Mouse (Mus musculus): ENCODE measurements around the gene Brpf3.
"Not testable (repeated sequence)": the region's sequence is repeated elsewhere in the genome, so short reads cannot be mapped to it uniquely, and the experiment has no call there.

- TF ChIP-seq CTCF (IDR thresholded peaks at IDR 0.05; ENCODE audit: borderline replicate concordance, control insufficient read depth, extremely low read depth, insufficient read depth, low read length, poor library complexity); POLR2A (IDR thresholded peaks at IDR 0.05; ENCODE audit: control insufficient read depth, extremely low read depth, insufficient read depth, low read length, poor library complexity): not testable (repeated sequence)
Observed at GRCm38 (mm10) chr17:28774303-28774702, 26.6 kb upstream of the Brpf3 start.

Data from thymus, adult 2 months (tissue).